Mouse (Mus musculus) activated CD4-positive, CD25-positive, alpha-beta regulatory T cell (primary cell): ENCODE measurements around the gene Cops7a. TPM values are rescaled to one million over a fixed set of nuclear protein-coding genes. Genes with fewer than 3 reads are reported as not detected.

ENCODE experiments used
- polyA plus RNA-seq, 2 experiments: library from polyadenylated mRNA; unstranded; fragments of 100-300 nt; shearing (Covaris generic); gene quantifications; one replicate each; pipeline ENCODE4 v1.2.1; 2017

Gene Cops7a
- 10 to 100 TPM; 63.1 to 67.0 TPM for polyA plus RNA-seq

GRCm38 (mm10) chr6:124965088-124965719 lies at the start of gene Cops7a:
Gene Cops7a (minus strand): TSS chr6:124965538.

GRCm38 (mm10) chr6:125009129-125009180 lies 43.6 kb upstream of the Cops7a start, which contains the start of gene Zfp384:
Gene Zfp384 (plus strand): TSS chr6:125009145.

GRCm38 (mm10) chr6:124996551-124997501 lies 31.5 kb upstream of the Cops7a start, which contains the start of gene Pianp:
Gene Pianp (plus strand): TSS chr6:124996694.

GRCm38 (mm10) chr6:124930754-124931524 lies 34.4 kb downstream of the Cops7a start, which contains the start of gene Mlf2:
Gene Mlf2 (plus strand): TSS chr6:124931386.

GRCm38 (mm10) chr6:124919695-124920317 lies 45.5 kb downstream of the Cops7a start, which contains the start of gene Ptms:
Gene Ptms (minus strand): TSS chr6:124920103.

GRCm38 (mm10) chr6:124911533-124912218 lies 53.7 kb downstream of the Cops7a start, which contains the start of gene Lag3:
Gene Lag3 (minus strand): TSS chr6:124911705.

Other genes with a start within 250 kb of the Cops7a start
- 100 to 1,000 TPM; 271 to 272 TPM for gene Ptpn6, start 226.8 kb downstream of the Cops7a start, polyA plus RNA-seq
- 100 to 1,000 TPM; 443 to 508 TPM for gene Grcc10, start 224.2 kb downstream of the Cops7a start, polyA plus RNA-seq
- gene Gm45234, start 209.5 kb downstream of the Cops7a start, polyA plus RNA-seq = not detected
- gene Atn1, start 209.0 kb downstream of the Cops7a start, polyA plus RNA-seq = 10 to 100 TPM in 1 of 2 experiments, 1 to 10 TPM in 1; 3.7 to 10.9 TPM
- gene Eno2, start 195.9 kb downstream of the Cops7a start, polyA plus RNA-seq = 1 to 10 TPM; 3.3 to 7.1 TPM
- gene Lrrc23, start 185.8 kb downstream of the Cops7a start, polyA plus RNA-seq = 1 to 10 TPM in 1 of 2 experiments, not detected in 1; 2.7 TPM
- gene Spsb2, start 156.9 kb downstream of the Cops7a start, polyA plus RNA-seq = 1 to 10 TPM; 2.1 to 9.7 TPM
- 100 to 1,000 TPM; 147 to 163 TPM for gene Tpi1, start 151.2 kb downstream of the Cops7a start, polyA plus RNA-seq
- 10 to 100 TPM; 71.4 to 93.4 TPM for gene Usp5, start 136.1 kb downstream of the Cops7a start, polyA plus RNA-seq
- gene Cdca3, start 136.0 kb downstream of the Cops7a start, polyA plus RNA-seq = 10 to 100 TPM; 22.6 to 23.4 TPM
- under 1 TPM in 1 of 2 experiments, not detected in 1; 0.25 TPM for gene Gnb3, start 125.3 kb downstream of the Cops7a start, polyA plus RNA-seq
- gene P3h3, start 107.8 kb downstream of the Cops7a start, polyA plus RNA-seq = under 1 TPM; 0.09 to 0.49 TPM
- gene Gpr162, start 101.6 kb downstream of the Cops7a start, polyA plus RNA-seq = under 1 TPM; 0.26 to 0.48 TPM
- gene Cd4, start 77.3 kb downstream of the Cops7a start, polyA plus RNA-seq = 100 to 1,000 TPM; 318 to 460 TPM
- gene Lag3, start 53.8 kb downstream of the Cops7a start, polyA plus RNA-seq = 10 to 100 TPM in 1 of 2 experiments, 1 to 10 TPM in 1; 7.9 to 13.9 TPM
- gene Ptms, start 45.4 kb downstream of the Cops7a start, polyA plus RNA-seq = 10 to 100 TPM; 48.9 to 51.3 TPM
- 100 to 1,000 TPM; 180 to 204 TPM for gene Mlf2, start 34.2 kb downstream of the Cops7a start, polyA plus RNA-seq
- gene Pianp, start 31.2 kb upstream of the Cops7a start, polyA plus RNA-seq = under 1 TPM; 0.27 to 0.44 TPM
- 10 to 100 TPM; 61.9 to 62.5 TPM for gene Zfp384, start 43.6 kb upstream of the Cops7a start, polyA plus RNA-seq
- 100 to 1,000 TPM in 1 of 2 experiments, 10 to 100 TPM in 1; 69.9 to 101 TPM for gene Ing4, start 74.2 kb upstream of the Cops7a start, polyA plus RNA-seq
- 10 to 100 TPM; 11.4 to 13.3 TPM for gene Acrbp, start 84.2 kb upstream of the Cops7a start, polyA plus RNA-seq
- gene Lpar5, start 102.4 kb upstream of the Cops7a start, polyA plus RNA-seq = 10 to 100 TPM; 17.3 to 20.6 TPM
- gene Chd4, start 130.4 kb upstream of the Cops7a start, polyA plus RNA-seq = 10 to 100 TPM; 59.3 to 68.3 TPM
- gene Nop2, start 166.4 kb upstream of the Cops7a start, polyA plus RNA-seq = 10 to 100 TPM; 26.8 to 42.5 TPM
- gene Iffo1, start 179.7 kb upstream of the Cops7a start, polyA plus RNA-seq = 10 to 100 TPM; 20.1 to 25.5 TPM
- 100 to 1,000 TPM; 334 to 346 TPM for gene Gapdh, start 200.9 kb upstream of the Cops7a start, polyA plus RNA-seq
- 10 to 100 TPM; 31.2 to 32.5 TPM for gene Ncapd2, start 226.2 kb upstream of the Cops7a start, polyA plus RNA-seq
- 100 to 1,000 TPM; 101 to 117 TPM for gene Mrpl51, start 226.3 kb upstream of the Cops7a start, polyA plus RNA-seq